Mouse (Mus musculus) monocyte, adult 2 months (primary cell): ENCODE data around the gene Aurkb.
A peak's percentile ranks its signal among the peaks of the same experiment; 100 is the strongest.

Experiments
- DNase-seq, 2 experiments: peaks; one replicate each; pipeline ENCODE4 v3.0.0; 2022; ENCODE audit warnings: low spot score in 2 of 2, low read depth in 1 of 2

The Aurkb gene

DNA sequence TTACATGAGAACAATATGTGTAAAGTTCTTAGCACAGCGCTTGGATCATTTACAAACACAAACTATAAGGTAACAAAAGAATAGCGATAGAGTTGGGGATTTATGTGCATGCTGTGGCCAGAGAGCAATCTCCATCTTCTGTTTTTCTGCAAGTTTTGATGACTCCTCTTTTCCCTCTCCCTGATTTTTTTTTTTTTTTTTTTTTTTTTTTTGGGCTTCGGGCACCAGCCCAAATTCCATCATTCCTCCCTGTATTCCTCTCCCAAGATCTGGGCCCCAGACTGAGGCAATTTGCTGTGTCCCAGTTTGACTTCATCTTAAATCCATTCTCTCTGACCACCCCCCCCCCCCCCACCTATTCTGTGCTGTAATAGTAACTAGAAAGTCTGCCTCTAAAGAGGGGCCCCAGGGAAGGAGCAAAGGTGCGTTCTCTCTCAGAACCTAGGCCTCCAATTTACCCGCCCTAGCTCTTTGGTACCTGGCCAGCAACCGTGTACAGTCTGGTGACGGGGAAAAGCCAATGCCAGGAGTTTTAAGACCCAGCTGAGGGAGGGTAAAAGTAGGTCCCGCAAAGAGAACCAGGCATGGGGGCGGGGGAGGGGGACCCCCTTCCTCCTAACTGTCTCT lies 51.0 kb downstream of the Aurkb start:
- DNase-seq = no peak

DNA sequence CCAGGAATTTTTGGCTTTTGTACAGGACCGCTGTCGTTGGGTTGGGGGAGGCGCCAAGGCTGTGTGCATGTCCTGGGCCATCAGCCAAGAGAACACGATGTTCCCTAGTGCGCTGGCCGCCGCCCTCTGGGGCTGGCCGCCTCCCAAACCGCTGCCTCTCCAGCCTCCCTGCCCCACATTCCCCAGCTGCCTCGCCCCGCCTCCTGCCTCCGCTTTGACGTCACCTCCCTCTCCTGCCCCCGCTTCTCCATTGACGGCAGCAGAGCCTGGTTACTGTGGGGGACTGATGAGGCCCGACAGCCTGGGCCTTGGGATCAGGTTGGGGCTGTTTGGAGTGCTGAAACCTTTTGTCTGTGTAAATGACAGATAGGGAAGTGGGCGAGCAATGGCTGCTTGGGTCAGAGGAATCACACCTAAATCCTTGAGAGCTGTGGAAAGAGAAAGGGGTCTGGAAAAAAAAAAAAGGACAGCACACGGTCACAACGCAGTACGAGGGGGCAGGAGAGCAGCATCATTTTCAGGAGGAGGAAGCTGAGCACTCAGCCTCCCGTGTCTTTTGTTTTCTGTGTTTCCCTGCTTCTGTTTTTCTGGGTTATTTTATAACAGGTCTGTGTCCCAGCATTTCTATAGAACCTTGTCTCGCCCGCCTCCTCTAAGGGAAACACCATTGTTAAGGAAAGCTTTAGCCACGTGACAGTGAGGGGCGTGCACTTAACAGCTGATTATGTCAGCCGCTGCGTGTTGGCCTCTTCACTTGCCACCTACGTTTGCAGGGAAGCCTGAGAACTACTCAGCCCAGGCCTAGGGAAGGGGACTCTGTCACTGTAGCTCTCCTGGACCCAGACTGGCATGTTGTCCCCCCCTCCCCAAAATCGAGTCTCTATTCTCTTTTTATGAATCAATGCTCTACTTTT lies 51.8 kb downstream of the Aurkb start:
- peak; percentile 98 to 99 for DNase-seq

DNA sequence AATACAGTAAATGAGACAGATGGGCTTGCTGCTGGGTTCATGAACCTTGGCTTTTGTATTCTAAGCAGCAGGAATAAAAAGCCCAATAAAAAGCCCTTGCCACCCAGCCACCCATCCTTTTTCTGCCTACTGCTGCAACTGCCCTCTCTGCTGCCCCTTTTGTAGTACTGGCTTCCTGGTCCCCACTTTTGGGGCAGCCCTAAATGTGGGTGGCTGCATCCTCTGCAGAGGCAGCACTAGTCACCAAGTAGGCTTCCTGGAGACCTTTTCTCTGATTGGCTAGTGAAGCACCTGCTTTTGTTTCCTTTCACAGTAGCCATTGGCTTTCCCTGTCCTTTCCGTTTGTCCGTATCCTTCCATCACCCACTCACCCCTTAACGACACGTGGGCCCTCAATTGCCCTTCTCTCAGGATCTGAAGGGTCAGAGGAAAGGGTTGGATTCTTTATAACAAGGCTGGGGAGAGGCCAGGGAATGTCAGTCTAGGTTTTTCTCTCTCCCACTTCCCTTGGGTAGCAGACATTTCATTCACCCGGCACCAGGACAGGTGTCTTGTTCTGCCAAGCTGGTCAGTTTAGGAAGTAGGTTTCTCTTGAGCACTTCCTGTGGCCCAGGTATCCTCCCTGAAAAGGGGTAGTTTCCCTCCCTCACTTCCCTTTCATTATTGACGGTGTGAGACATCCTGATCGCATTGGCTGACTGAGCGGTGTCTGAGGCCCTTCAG lies 52.8 kb downstream of the Aurkb start:
- no peak for DNase-seq

DNA sequence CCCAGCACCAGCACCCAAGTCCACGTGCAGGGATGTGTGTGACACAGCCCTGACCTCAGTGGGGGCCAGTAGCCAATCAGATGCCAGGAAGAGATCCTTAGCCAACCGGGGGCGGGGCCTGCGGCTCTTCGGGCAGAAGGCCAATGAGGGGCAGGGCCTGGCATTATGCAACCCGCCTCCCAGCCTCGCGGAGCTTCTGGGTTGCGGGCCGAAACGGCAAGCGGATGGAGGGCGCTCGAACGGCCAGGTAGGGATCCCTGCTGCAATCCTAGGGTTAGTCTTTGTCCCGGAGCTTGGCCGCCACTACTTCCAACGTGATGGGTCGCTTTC lies 53.3 kb downstream of the Aurkb start:
- peak; percentile 97 to 98 for DNase-seq

DNA sequence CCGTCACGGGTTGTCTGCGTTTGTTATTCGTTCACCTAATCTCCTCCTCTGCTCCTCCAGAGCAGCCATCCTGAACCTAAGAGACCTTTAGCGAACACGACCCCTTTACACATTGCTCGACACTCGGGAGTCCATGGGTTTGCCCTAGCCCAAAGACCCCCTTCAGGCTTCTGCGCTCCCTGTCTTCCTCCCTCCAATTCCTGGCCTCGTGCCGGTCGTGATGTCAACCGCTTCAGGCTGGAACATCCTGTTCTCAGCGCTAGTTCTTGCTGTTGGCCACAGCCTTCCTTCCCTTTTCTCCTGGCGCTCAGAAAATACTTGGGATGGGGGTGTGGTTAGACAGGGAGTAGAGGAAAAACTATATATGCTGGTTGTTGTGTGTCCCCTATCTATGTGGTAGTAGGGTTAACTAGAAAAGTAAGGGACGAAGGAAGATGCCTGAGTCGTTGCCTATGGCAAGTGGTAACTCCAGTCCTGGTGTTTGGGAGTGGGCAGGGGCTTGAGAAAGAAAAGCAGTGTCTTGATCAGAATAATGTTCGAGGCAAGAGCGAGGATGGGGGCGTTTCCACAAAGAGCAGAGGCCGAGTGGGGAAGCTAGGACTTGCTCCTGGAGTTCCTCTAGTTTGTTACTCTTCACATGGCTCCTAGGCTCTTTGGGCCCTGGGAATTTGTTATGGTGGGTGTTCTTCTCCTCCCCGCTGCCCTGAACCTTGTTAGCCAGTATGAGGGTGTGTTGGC lies 53.9 kb downstream of the Aurkb start:
- peak in 1 of 2 experiments; percentile 72 for DNase-seq

DNA sequence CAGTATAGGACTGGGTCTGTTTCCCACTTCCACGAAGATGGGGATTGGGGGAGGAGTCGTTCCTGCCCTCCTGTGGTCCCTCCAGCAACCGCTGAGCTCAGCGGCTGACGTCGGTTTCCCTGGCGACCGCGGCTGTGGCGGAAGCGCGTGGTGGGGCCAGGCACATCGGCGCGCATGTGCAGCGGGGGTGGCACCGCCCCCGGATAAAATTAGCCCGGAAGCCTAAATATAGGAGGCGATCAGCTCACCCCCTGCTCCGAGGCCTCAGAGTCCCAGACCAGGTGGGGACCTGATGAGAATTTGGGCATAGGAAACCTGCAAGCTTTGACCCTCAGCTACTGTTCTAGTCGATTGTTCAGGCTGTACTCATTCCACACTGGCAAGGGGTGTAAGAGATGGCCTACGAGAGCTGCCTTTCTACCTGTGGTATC lies 54.5 kb downstream of the Aurkb start:
- DNase-seq = peak in 1 of 2 experiments; percentile 90

DNA sequence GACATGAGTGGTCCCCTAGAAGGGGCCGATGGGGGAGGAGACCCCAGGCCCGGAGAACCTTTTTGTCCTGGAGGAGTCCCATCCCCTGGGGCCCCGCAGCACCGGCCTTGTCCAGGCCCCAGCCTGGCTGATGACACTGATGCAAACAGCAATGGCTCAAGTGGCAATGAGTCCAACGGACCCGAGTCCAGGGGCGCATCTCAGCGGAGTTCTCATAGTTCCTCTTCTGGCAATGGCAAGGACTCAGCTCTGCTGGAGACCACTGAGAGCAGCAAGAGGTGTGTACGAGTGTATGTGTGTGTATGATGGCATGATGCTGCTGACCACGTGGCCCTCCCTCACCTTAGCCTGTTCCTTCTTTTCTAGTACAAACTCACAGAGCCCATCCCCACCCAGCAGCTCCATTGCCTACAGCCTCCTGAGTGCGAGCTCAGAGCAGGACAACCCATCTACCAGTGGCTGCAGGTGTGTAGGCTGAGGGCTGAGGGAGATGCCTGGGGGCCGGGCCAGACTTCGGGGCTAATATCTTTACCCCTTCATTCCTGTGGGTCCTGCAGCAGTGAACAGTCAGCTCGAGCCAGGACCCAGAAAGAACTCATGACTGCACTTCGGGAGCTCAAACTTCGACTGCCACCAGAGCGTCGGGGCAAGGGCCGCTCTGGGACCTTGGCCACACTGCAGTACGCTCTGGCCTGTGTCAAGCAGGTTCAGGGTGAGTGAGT lies 55.4 kb downstream of the Aurkb start:
- no peak for DNase-seq
